Mouse (Mus musculus): Measurements from ENCODE around the gene Eif4e1b.

The Eif4e1b gene

GRCm38 (mm10) chr13:54783698-54784097 is at the start of gene Eif4e1b:
TSS of gene Eif4e1b (plus strand) at chr13:54783998.
- no peak for DNase-seq (ENCODE audit: low read depth, low spot score)

- no peak for DNase-seq (ENCODE audit: low read depth, low spot score)
These were observed 46.9 kb upstream of the Eif4e1b start for GRCm38 (mm10) chr13:54736931-54737330.

- DNase-seq (ENCODE audit: low read depth, low spot score), result no peak
These were observed 46.1 kb upstream of the Eif4e1b start for GRCm38 (mm10) chr13:54737488-54738212.

- no peak for DNase-seq (ENCODE audit: low read depth, low spot score)
These were observed 45.6 kb upstream of the Eif4e1b start for GRCm38 (mm10) chr13:54738213-54738601.

GRCm38 (mm10) chr13:54746110-54746509 is 37.7 kb upstream of the Eif4e1b start:
- DNase-seq (ENCODE audit: low read depth, low spot score), result no peak

GRCm38 (mm10) chr13:54746896-54747295 is 36.9 kb upstream of the Eif4e1b start:
- no peak for DNase-seq (ENCODE audit: low read depth, low spot score)

GRCm38 (mm10) chr13:54748190-54748589 is 35.6 kb upstream of the Eif4e1b start:
- DNase-seq (ENCODE audit: low read depth, low spot score), result no peak

GRCm38 (mm10) chr13:54748721-54749060 is 35.1 kb upstream of the Eif4e1b start:
- DNase-seq (ENCODE audit: low read depth, low spot score), result no peak

- no peak for DNase-seq (ENCODE audit: low read depth, low spot score)
These were observed 34.5 kb upstream of the Eif4e1b start for GRCm38 (mm10) chr13:54749061-54749863.

- no peak for DNase-seq (ENCODE audit: low read depth, low spot score)
These were observed 33.9 kb upstream of the Eif4e1b start, which contains the start of gene Gprin1 for GRCm38 (mm10) chr13:54749864-54750411. TSS of gene Gprin1 (minus strand) at chr13:54749874.

- DNase-seq (ENCODE audit: low read depth, low spot score), result no peak
These were observed 33.1 kb upstream of the Eif4e1b start for GRCm38 (mm10) chr13:54750699-54751098.

- DNase-seq (ENCODE audit: low read depth, low spot score), result no peak
These were observed 31.1 kb upstream of the Eif4e1b start for GRCm38 (mm10) chr13:54752656-54753055.

- no peak for DNase-seq (ENCODE audit: low read depth, low spot score)
These were observed 30.1 kb upstream of the Eif4e1b start for GRCm38 (mm10) chr13:54753733-54754132.

- DNase-seq (ENCODE audit: low read depth, low spot score), result no peak
These were observed 29.4 kb upstream of the Eif4e1b start for GRCm38 (mm10) chr13:54754169-54755080.

- DNase-seq (ENCODE audit: low read depth, low spot score), result no peak
These were observed 28.5 kb upstream of the Eif4e1b start for GRCm38 (mm10) chr13:54755201-54755830.

- DNase-seq (ENCODE audit: low read depth, low spot score), result no peak
These were observed 27.6 kb upstream of the Eif4e1b start for GRCm38 (mm10) chr13:54756156-54756712.

GRCm38 (mm10) chr13:54757093-54757830 is 26.5 kb upstream of the Eif4e1b start:
- no peak for DNase-seq (ENCODE audit: low read depth, low spot score)

GRCm38 (mm10) chr13:54758045-54758755 is 25.6 kb upstream of the Eif4e1b start:
- peak; percentile 72 for DNase-seq (ENCODE audit: low read depth, low spot score)

GRCm38 (mm10) chr13:54758756-54759470 is 24.9 kb upstream of the Eif4e1b start:
- no peak for DNase-seq (ENCODE audit: low read depth, low spot score)

All from CD4-positive helper T cell, adult 2 months (primary cell).